Mouse (Mus musculus): Measurements from ENCODE around the gene Inpp5a. TPM values are rescaled to one million over a fixed set of nuclear protein-coding genes. Genes with fewer than 3 reads are reported as not detected.
"Not testable (repeated sequence)": the region's sequence is repeated elsewhere in the genome, so short reads cannot be mapped to it uniquely, and the experiment has no call there.

The Inpp5a gene
- total RNA-seq, 2 experiments from 2014 or later, result 292 to 306 TPM

DNA sequence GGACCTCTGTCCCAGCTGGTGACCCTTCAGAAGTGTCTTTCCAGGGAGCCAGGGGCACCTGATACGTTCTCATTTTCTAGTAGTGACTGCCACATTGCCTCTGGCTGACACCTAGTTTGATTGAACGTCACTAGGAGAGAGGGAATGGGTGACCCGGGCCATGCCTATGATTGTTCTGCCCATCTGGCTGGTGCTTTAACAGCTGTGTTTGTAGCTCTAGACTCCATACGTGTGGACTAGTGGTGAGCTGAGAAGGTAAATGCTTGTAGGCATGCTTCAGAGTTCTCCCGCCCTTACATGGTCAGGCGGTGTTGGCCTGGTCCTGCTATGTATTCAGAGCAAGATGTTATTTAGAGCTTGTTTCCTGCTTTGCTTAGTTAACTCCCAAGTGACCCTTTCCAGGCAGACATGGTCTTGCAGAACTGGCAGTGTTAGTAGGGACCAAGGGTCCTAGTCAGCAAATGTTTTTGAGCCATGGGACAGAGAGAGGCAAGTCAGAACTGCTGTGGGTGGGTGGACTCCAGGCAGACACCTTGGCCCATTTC, 3.9 kb downstream of the Inpp5a start:
- no peak for DNase-seq (ENCODE audit: low spot score)

GRCm38 (mm10) chr7:139397521-139397920, 8.6 kb downstream of the Inpp5a start:
- intact Hi-C loops (cut with DNase I), result no loop called here
- DNase-seq (ENCODE audit: low spot score), result no peak

More for the DNA sequence above, 3.9 kb downstream of the Inpp5a start:
- intact Hi-C loops (cut with DNase I), result loop anchor here (5.0 kb wide), 1 partner anchor 40 kb away; no protein-coding TSS in a partner anchor

- no peak for DNase-seq (ENCODE audit: low spot score)
Measured at GRCm38 (mm10) chr7:139398111-139398510, 9.2 kb downstream of the Inpp5a start.

DNA sequence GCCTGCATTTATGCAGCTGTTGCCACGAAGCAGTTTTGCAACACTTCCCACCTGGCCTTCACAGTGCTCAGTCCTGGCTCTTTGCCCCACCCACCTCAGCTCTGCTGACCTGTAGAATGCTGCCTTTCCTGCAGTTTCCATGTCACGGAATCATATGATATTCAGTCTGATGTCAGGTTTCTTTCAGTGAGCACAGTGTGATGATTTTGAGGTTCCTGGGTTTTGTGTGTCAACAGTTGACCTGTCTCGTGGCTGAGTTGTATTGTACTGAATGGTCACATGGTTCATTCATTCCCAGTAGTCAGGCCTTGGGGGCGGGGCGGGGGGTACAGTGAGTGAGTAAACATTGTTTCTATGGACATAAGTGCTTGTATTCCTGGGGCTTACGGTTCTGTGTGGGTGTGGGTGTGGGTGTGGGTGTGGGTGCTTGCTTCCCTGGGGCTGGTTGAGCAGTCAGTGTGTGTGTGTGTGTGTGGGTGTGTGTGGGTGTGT, 9.7 kb downstream of the Inpp5a start:
- DNase-seq (ENCODE audit: low spot score), result no peak
- intact Hi-C loops (cut with DNase I), result no loop called here

More at GRCm38 (mm10) chr7:139398111-139398510, 9.2 kb downstream of the Inpp5a start:
- intact Hi-C loops (cut with DNase I), result no loop called here

GRCm38 (mm10) chr7:139399572-139399971, 10.7 kb downstream of the Inpp5a start:
- DNase-seq (ENCODE audit: low spot score), result no peak
- intact Hi-C loops (cut with DNase I), result no loop called here

DNA sequence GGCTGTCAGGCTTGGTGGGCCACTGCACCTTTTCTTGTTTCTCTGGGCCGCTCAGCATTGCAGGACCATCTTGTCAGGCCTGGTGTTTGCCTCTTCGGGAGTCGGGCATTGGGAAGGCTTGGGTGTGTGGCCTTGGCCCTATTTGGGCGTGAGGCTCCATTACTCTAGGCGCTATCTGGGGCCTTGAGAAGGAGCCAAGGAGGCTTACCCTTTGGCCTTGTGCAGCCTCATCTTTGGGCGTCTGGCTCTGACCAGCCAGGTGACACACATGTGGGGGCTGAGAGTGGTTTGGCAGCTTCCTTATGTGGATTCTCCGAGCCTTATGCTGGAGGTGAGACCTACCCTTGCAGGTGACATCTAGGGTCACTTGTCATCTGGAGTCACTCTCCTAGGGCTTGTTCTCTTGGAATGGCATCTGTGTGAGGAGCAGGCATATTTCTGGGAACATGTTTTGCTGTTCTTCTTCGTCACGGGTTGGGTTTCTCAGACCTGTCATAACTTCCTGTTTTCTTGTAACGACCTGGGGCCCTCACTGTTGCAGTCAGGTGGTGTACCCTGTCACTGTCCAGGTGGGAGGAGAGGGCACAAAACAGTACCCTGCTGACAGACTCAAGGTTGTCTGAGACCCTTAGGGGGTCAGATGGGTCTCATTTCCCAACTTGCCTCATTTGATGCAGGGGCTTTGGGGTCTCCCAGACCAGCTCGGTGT, 11.2 kb downstream of the Inpp5a start:
- intact Hi-C loops (cut with DNase I), result no loop called here
- no peak for DNase-seq (ENCODE audit: low spot score)

GRCm38 (mm10) chr7:139400926-139401325, 12.0 kb downstream of the Inpp5a start:
- intact Hi-C loops (cut with DNase I), result no loop called here
- no peak for DNase-seq (ENCODE audit: low spot score)

GRCm38 (mm10) chr7:139401791-139402190, 12.9 kb downstream of the Inpp5a start:
- DNase-seq (ENCODE audit: low spot score), result no peak

DNA sequence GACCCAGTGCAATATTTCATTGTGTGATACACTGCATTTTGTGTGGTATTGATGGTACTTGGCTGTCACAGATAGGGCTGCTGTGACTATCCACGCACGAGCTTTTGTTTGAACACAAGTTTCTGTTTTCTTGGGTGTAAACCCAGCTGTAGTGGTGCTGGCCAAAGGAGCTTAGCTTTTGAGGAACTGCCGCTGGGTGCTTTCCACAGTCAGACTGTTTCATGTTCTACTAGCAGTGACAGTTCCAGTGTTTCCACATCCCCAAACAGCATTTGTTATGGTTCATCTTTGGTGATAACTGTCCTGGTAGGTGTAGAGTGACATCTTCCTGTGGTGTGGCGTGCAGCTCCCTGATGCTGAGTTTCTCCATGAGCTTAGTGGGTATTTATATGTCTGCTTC, 13.8 kb downstream of the Inpp5a start:
- intact Hi-C loops (cut with DNase I), result no loop called here
- no peak for DNase-seq (ENCODE audit: low spot score)

More at GRCm38 (mm10) chr7:139401791-139402190, 12.9 kb downstream of the Inpp5a start:
- intact Hi-C loops (cut with DNase I), result no loop called here

- intact Hi-C loops (cut with DNase I), result no loop called here
- no peak for DNase-seq (ENCODE audit: low spot score)
Measured at GRCm38 (mm10) chr7:139406581-139406980, 17.7 kb downstream of the Inpp5a start.

DNA sequence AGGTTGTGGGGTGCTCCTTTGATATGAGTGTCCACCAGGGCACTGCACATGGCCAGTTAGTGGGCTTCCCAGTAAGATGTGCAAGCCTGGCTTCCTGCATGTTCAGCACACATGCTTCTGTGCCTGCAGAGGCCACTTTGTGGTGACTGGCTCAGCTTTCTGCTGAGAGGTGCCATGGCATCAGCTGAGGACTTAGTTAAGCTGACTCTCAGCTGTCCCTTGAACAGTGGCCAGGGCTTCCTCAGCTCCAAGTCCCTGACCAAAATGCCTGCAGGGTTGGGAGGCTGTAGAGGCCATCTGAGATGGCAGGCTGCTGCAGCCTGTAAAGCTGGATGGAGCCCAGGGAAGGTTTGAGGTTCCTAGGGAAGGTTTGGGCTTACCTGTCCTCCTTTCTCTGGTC, 19.1 kb downstream of the Inpp5a start:
- intact Hi-C loops (cut with DNase I), result no loop called here
- no peak for DNase-seq (ENCODE audit: low spot score)

DNA sequence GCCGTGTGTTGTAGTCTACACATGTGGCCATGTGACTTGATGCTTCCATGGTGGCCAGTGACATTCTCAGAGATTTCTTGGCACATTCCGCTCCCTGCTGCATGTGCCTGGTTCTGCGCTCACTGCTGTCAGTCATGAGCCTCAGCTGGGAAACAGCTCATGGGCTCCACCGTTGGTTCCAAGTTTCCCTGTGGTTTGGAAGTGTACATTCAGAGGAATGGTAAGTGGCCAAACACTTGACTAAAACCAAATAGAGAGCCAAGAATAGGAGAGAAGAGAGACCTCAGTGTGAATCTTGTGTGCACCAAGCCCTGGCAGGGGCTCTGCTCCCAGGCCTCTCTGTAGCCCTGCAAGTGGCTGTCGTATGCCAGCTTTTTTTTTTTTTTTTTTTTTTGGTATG, 21.0 kb downstream of the Inpp5a start:
- intact Hi-C loops (cut with DNase I), result loop anchor here (2.0 kb wide), 1 partner anchor 15 kb away; no protein-coding TSS in a partner anchor
- no peak for DNase-seq (ENCODE audit: low spot score)

- intact Hi-C loops (cut with DNase I), result no loop called here
- DNase-seq (ENCODE audit: low spot score), result no peak
Measured at GRCm38 (mm10) chr7:139412223-139412950, 23.5 kb downstream of the Inpp5a start.

GRCm38 (mm10) chr7:139413400-139413799, 24.5 kb downstream of the Inpp5a start:
- no peak for DNase-seq (ENCODE audit: low spot score)
- intact Hi-C loops (cut with DNase I), result no loop called here

- intact Hi-C loops (cut with DNase I), result no loop called here
- no peak for DNase-seq (ENCODE audit: low spot score)
Measured at GRCm38 (mm10) chr7:139415616-139416225, 26.8 kb downstream of the Inpp5a start.

- intact Hi-C loops (cut with DNase I), result no loop called here
- no peak for DNase-seq (ENCODE audit: low spot score)
Measured at GRCm38 (mm10) chr7:139418371-139418770, 29.5 kb downstream of the Inpp5a start.

DNA sequence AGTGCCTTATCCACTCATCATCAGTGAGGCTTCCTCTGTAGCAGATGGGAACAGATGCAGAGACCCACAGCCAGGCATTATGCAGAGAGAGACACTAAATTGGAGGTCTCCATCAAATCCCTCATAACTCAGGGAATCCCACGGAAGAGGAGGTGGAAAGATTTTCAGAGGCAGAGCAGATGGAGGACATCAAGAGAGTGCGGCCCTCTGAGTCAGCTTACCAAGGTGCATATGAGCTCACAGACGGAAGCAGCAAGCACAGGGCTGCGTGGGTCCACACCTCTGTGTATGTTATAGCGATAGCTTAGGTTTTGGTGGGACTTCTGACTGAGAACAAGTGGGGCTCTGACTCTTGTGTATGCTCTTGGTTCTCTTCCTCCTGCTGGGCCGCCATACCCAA, 33.9 kb downstream of the Inpp5a start:
- no peak for DNase-seq (ENCODE audit: low spot score)
- intact Hi-C loops (cut with DNase I), result no loop called here

GRCm38 (mm10) chr7:139434095-139434830, 45.4 kb downstream of the Inpp5a start:
- intact Hi-C loops (cut with DNase I), result loop anchor here (1.0 to 5.0 kb wide), 2 partner anchors 34 to 42 kb away; no protein-coding TSS in a partner anchor
- peak; percentile 73 for DNase-seq (ENCODE audit: low spot score)

- intact Hi-C loops (cut with DNase I), result loop anchor here (1.0 to 5.0 kb wide), 2 partner anchors 33 to 43 kb away; no protein-coding TSS in a partner anchor
- not testable (repeated sequence) for DNase-seq (ENCODE audit: low spot score)
Measured at GRCm38 (mm10) chr7:139434931-139435330, 46.0 kb downstream of the Inpp5a start.
